Mouse (Mus musculus) CH12.LX (cell line): ENCODE results near the gene Samd5.

Source experiments
- CTCF ChIP-seq, 2 experiments: IDR thresholded peaks in 1 of 2; conservative IDR thresholded peaks in 1 of 2; 2 replicates each; pipeline ENCODE4 v1.5.1; 2011 to 2012; ENCODE audit warnings: low read depth in 2 of 2, low read length in 2 of 2, improper control_type of control experiment in 1 of 2, inconsistent platforms in 1 of 2, mild to moderate bottlenecking in 1 of 2, moderate library complexity in 1 of 2
- MAX ChIP-seq: IDR thresholded peaks from 2 replicates; pipeline ENCODE4 v1.6.1; 2011; ENCODE audit warnings: low read length, improper control_type of control experiment
- MAZ ChIP-seq: IDR thresholded peaks from 2 replicates; pipeline ENCODE4 v1.6.1; 2012; ENCODE audit warnings: low read depth, mild to moderate bottlenecking, inconsistent platforms, low read length, improper control_type of control experiment, moderate library complexity
- SIN3A ChIP-seq: IDR thresholded peaks from 2 replicates; pipeline ENCODE4 v1.6.1; 2012; ENCODE audit warnings: low read length, improper control_type of control experiment, inconsistent platforms
- TCF12 ChIP-seq: IDR thresholded peaks from 2 replicates; pipeline ENCODE4 v1.6.1; 2014; ENCODE audit warnings: low read depth, mild to moderate bottlenecking, inconsistent platforms, low read length, improper control_type of control experiment
- USF1 ChIP-seq: IDR thresholded peaks from 2 replicates; pipeline ENCODE4 v1.6.1; 2014; ENCODE audit warnings: low read depth, mild to moderate bottlenecking, inconsistent platforms, low read length, improper control_type of control experiment
- USF2 ChIP-seq: conservative IDR thresholded peaks from 2 replicates; pipeline ENCODE4 v1.6.1; 2011; ENCODE audit warnings: low read depth, low read length, improper control_type of control experiment

GRCm38 (mm10) chr10:9642077-9642476 lies 32.9 kb downstream of the Samd5 start:
- TF ChIP-seq CTCF (conservative IDR thresholded peaks at IDR 0.05 in 1 of 2, IDR thresholded peaks at IDR 0.05 in 1 of 2; ENCODE audit: low read depth in 2 of 2, low read length in 2 of 2) (no peak), USF2 (no peak), MAZ (no peak), MAX (no peak), USF1 (no peak), TCF12 (no peak), SIN3A (no peak)
